Mouse (Mus musculus) thymus, postnatal 4 days (tissue): ENCODE measurements around the gene Podn.

Source experiments
- DNase-seq: peaks from one replicate; pipeline ENCODE4 v3.0.0; 2021

The Podn gene

GRCm38 (mm10) chr4:107996418-107996986 is 99.7 kb downstream of the Podn start:
- no peak for DNase-seq

- no peak for DNase-seq
Observed at GRCm38 (mm10) chr4:107995727-107996126, 100.5 kb downstream of the Podn start.

- DNase-seq, result no peak
Observed at GRCm38 (mm10) chr4:107995011-107995410, 101.2 kb downstream of the Podn start.

GRCm38 (mm10) chr4:107991879-107992278 is 104.4 kb downstream of the Podn start:
- DNase-seq, result no peak

GRCm38 (mm10) chr4:107990818-107991217 is 105.4 kb downstream of the Podn start:
- DNase-seq, result no peak

- peak; percentile 61 for DNase-seq
Observed at GRCm38 (mm10) chr4:107988931-107989330, 107.3 kb downstream of the Podn start.

- DNase-seq, result no peak
Observed at GRCm38 (mm10) chr4:107986386-107987168, 109.7 kb downstream of the Podn start.

GRCm38 (mm10) chr4:107985812-107986211 is 110.4 kb downstream of the Podn start:
- DNase-seq, result no peak

GRCm38 (mm10) chr4:107984282-107984981 is 111.8 kb downstream of the Podn start:
- no peak for DNase-seq

GRCm38 (mm10) chr4:107983717-107984116 is 112.5 kb downstream of the Podn start:
- DNase-seq, result no peak

GRCm38 (mm10) chr4:107980002-107980600 is 116.1 kb downstream of the Podn start:
- DNase-seq, result no peak

GRCm38 (mm10) chr4:107979530-107979929 is 116.7 kb downstream of the Podn start:
- no peak for DNase-seq

GRCm38 (mm10) chr4:107977593-107977992 is 118.7 kb downstream of the Podn start:
- DNase-seq, result no peak

GRCm38 (mm10) chr4:107975004-107975403 is 121.2 kb downstream of the Podn start:
- DNase-seq, result no peak

GRCm38 (mm10) chr4:107974527-107974926 is 121.7 kb downstream of the Podn start:
- DNase-seq, result peak; percentile 28

- no peak for DNase-seq
Observed at GRCm38 (mm10) chr4:107971162-107971561, 125.1 kb downstream of the Podn start.

GRCm38 (mm10) chr4:107969781-107970180 is 126.5 kb downstream of the Podn start:
- DNase-seq, result no peak

GRCm38 (mm10) chr4:107967966-107968682 is 128.1 kb downstream of the Podn start, which contains the start of gene Slc1a7:
TSS of gene Slc1a7 (plus strand) at chr4:107968332.
- no peak for DNase-seq

- no peak for DNase-seq
Observed at GRCm38 (mm10) chr4:107966416-107967109, 129.7 kb downstream of the Podn start.
